Mouse (Mus musculus) stomach, postnatal 0 days (tissue): ENCODE measurements around the gene Hoxb4.

Experiments
- CTCF ChIP-seq: IDR thresholded peaks from 2 replicates; pipeline ENCODE4 v1.5.1; 2016; ENCODE audit warnings: antibody characterized with exemption, low read depth, mild to moderate bottlenecking, moderate library complexity
- EP300 ChIP-seq: optimal IDR thresholded peaks from 2 replicates; pipeline ENCODE3; 2016; ENCODE audit warnings: antibody characterized with exemption

GRCm38 (mm10) chr11:96334002-96334364 lies 15.9 kb downstream of the Hoxb4 start:
- TF ChIP-seq CTCF = no peak
- TF ChIP-seq EP300 = no peak
